Mouse (Mus musculus): ENCODE data around the gene Svopl.

Gene Svopl

GRCm38 (mm10) chr6:38031924-38032540 is 14.8 kb downstream of the Svopl start:
- DNase-seq (ENCODE audit: low spot score): no peak

GRCm38 (mm10) chr6:38028205-38028604 is 18.6 kb downstream of the Svopl start:
- DNase-seq (ENCODE audit: low spot score): no peak

- no peak for DNase-seq (ENCODE audit: low spot score)
Measured at GRCm38 (mm10) chr6:38027771-38028170, 19.0 kb downstream of the Svopl start.

- no peak for DNase-seq (ENCODE audit: low spot score)
Measured at GRCm38 (mm10) chr6:38023284-38023683, 23.5 kb downstream of the Svopl start.

- no peak for DNase-seq (ENCODE audit: low spot score)
Measured at GRCm38 (mm10) chr6:38021406-38021805, 25.4 kb downstream of the Svopl start.

- DNase-seq (ENCODE audit: low spot score): no peak
Measured at GRCm38 (mm10) chr6:38012829-38013228, 34.0 kb downstream of the Svopl start.

- no peak for DNase-seq (ENCODE audit: low spot score)
Measured at GRCm38 (mm10) chr6:38007459-38007858, 39.3 kb downstream of the Svopl start.

GRCm38 (mm10) chr6:37967386-37967785 is 79.4 kb downstream of the Svopl start:
- DNase-seq (ENCODE audit: low spot score): no peak

- DNase-seq (ENCODE audit: low spot score): no peak
Measured at GRCm38 (mm10) chr6:37951306-37951705, 95.5 kb downstream of the Svopl start.

- no peak for DNase-seq (ENCODE audit: low spot score)
Measured at GRCm38 (mm10) chr6:37936498-37936897, 110.3 kb downstream of the Svopl start.

All from spleen, adult 12 weeks (tissue).